Mouse (Mus musculus): ENCODE data around the gene Acsm3. TPM values are rescaled to one million over a fixed set of nuclear protein-coding genes. Genes with fewer than 3 reads are reported as not detected.

Gene Acsm3
- polyA plus RNA-seq, 1 experiment from 2014 or later: 0.93 TPM

DNA sequence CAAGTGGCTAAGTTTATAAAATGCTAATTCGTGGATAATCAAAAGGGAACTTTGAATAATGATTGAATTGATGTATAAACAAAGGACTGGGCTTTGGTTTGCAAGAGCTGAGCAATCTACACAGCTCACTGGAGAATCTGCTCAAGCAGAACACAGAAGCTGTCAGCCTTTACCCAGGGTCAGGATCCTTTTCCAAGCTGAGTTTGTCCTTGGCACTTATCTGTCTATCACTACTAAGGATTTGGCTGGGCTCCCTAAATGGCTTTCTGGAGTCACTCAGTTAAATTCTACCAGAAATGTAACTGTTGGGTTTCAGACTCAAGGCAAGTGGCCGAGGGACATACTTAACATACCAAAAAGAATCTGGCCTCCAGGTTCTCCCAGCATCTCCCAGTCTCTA, 10.8 kb upstream of the Acsm3 start:
- Histone ChIP-seq H3K4me1 (replicated peaks) (no peaks in the 10 kb centered on the region), H3K9ac (no peak overlapping the region), H3K9me3 (replicated peaks) (no peaks in the 10 kb centered on the region), H3K4me2 (no peak overlapping the region), H3K27ac (no peak overlapping the region), H3K27me3 (no peaks in the 10 kb centered on the region), H3K36me3 (no peaks in the 10 kb centered on the region), H3K4me3 (replicated peaks) (no peak overlapping the region)
- no peak for DNase-seq
- 41% methylated on average over 2 of the region's 2 CpGs for WGBS (ENCODE audit: insufficient replicate concordance)
- ATAC-seq (ENCODE audit: low read depth): no peak

- 66% methylated on average over 1 of the region's 1 CpGs for WGBS (ENCODE audit: insufficient replicate concordance)
- H3K36me3 ChIP-seq: no peaks in the 10 kb centered on the region
- no peak for ATAC-seq (ENCODE audit: low read depth)
These were observed 7.0 kb upstream of the Acsm3 start for GRCm38 (mm10) chr7:119753696-119754095.

GRCm38 (mm10) chr7:119762166-119762697, 1.5 kb downstream of the Acsm3 start:
- no peaks in the 10 kb centered on the region for H3K9me3 ChIP-seq (replicated peaks)
- WGBS (ENCODE audit: insufficient replicate concordance): 45% methylated on average over 4 of the region's 4 CpGs
- H3K4me1 ChIP-seq (replicated peaks): no peaks in the 10 kb centered on the region
- no peak overlapping the region for H3K4me2 ChIP-seq
- no peak overlapping the region for H3K9ac ChIP-seq
- DNase-seq: no peak
- no peaks in the 10 kb centered on the region for H3K36me3 ChIP-seq
- ATAC-seq (ENCODE audit: low read depth): no peak
- H3K27me3 ChIP-seq: no peaks in the 10 kb centered on the region
- H3K27ac ChIP-seq: no peak overlapping the region; the same call in 1 of the 2 replicates
- H3K4me3 ChIP-seq (replicated peaks): no peak overlapping the region

More at GRCm38 (mm10) chr7:119753696-119754095, 7.0 kb upstream of the Acsm3 start:
- Histone ChIP-seq H3K27ac (no peak overlapping the region), H3K9me3 (replicated peaks) (no peaks in the 10 kb centered on the region), H3K4me2 (no peak overlapping the region), H3K4me3 (replicated peaks) (no peak overlapping the region), H3K27me3 (no peaks in the 10 kb centered on the region), H3K4me1 (replicated peaks) (no peaks in the 10 kb centered on the region), H3K9ac (no peak overlapping the region)
- no peak for DNase-seq

- no peaks in the 10 kb centered on the region for H3K4me1 ChIP-seq (replicated peaks)
- no peak overlapping the region for H3K4me3 ChIP-seq (replicated peaks)
- H3K27me3 ChIP-seq: no peaks in the 10 kb centered on the region
- no peak overlapping the region for H3K9ac ChIP-seq
- H3K36me3 ChIP-seq: no peaks in the 10 kb centered on the region
- no peak overlapping the region for H3K4me2 ChIP-seq
- ATAC-seq (ENCODE audit: low read depth) (no peak), DNase-seq (no peak)
- H3K9me3 ChIP-seq (replicated peaks): no peaks in the 10 kb centered on the region
- no peak overlapping the region for H3K27ac ChIP-seq
- 78% methylated on average over 3 of the region's 3 CpGs for WGBS (ENCODE audit: insufficient replicate concordance)
These were observed 3.7 kb downstream of the Acsm3 start for GRCm38 (mm10) chr7:119764377-119764776.

DNA sequence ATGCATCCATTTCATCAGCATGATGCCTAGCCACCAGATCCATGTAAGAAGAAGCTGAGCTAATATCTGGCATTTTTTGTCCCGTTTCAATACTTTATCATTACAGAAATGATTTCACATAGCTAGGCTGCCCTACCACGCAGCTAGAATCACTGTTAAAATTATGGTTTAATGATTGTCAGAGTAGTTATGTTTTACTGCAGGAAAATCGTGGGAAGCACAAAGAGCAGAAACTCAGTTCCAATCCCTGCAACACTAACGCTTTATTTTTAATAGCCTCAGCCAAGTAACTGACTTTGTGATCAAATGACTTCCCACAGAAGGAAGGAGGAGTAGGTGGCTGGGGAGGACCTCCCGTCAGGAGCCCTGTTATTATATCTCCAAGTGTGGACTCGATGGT, 6.3 kb downstream of the Acsm3 start:
- WGBS (ENCODE audit: insufficient replicate concordance): 60% methylated on average over 6 of the region's 6 CpGs
- DNase-seq (no peak), ATAC-seq (ENCODE audit: low read depth) (no peak)
- H3K4me1 ChIP-seq (replicated peaks): 0 out of 2 replicates have a peak, but pooled peaks cover 9% of the 10 kb centered on the region
- H3K9me3 ChIP-seq (replicated peaks): no peaks in the 10 kb centered on the region
- H3K27me3 ChIP-seq: no peaks in the 10 kb centered on the region
- no peak overlapping the region for H3K27ac ChIP-seq
- no peak overlapping the region for H3K4me2 ChIP-seq
- H3K36me3 ChIP-seq: no peaks in the 10 kb centered on the region
- H3K9ac ChIP-seq: no peak overlapping the region
- H3K4me3 ChIP-seq (replicated peaks): no peak overlapping the region

DNA sequence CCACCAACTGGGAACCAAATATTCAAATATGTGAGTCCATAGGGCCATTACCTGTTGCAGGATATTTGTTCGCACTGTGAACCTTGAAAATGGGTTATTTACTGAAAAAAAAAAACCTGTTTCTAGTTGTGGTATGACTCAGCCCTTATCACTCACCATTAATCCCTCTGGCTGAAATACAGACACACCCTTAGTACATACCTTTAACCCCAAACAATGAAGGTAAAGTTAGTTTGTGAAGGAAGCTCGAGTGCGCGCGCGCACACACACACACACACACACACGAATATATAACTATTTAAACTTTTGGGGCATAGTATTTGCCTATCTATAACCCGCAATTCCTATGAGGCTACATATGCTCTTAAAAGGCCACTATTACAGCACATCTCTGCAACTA, 9.2 kb downstream of the Acsm3 start:
- no peak for DNase-seq
- H3K36me3 ChIP-seq: no peaks in the 10 kb centered on the region
- H3K9ac ChIP-seq: no peak overlapping the region
- no peaks in the 10 kb centered on the region for H3K27me3 ChIP-seq
- no peak overlapping the region for H3K4me2 ChIP-seq
- no peak overlapping the region for H3K27ac ChIP-seq
- H3K9me3 ChIP-seq (replicated peaks): no peaks in the 10 kb centered on the region
- no peak overlapping the region for H3K4me3 ChIP-seq (replicated peaks)
- ATAC-seq (ENCODE audit: low read depth): no peak
- 84% methylated on average over 8 of the region's 8 CpGs for WGBS (ENCODE audit: insufficient replicate concordance)
- 0 out of 2 replicates have a peak, but pooled peaks cover 9% of the 10 kb centered on the region for H3K4me1 ChIP-seq (replicated peaks)

DNA sequence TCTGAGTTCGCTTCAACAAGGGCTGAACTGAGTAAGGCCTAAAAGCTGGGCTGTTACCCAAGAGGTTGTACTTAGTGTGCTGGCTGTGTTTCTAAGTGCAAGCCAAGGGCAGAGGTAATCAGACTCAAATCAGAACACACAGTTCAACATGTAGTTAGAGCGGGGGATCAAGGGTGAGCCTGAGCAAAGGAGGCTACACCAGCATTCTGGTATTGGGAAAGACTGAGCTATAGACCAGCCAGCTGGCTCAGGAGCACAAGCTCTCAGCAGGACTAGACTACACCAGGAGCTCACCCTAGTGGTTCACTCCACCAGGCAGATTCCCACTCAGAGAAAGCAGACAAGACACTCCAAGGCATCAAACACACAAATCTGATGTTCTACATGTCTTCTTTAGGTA, 22.7 kb downstream of the Acsm3 start:
- DNase-seq: no peak

GRCm38 (mm10) chr7:119784908-119785307, 24.2 kb downstream of the Acsm3 start:
- WGBS (ENCODE audit: insufficient replicate concordance): 24% methylated on average over 5 of the region's 5 CpGs
- ATAC-seq (ENCODE audit: low read depth) (peak; percentile 99), DNase-seq (peak; percentile 64)
- Histone ChIP-seq H3K4me1 (replicated peaks) (peaks cover 30% of the 10 kb centered on the region), H3K9ac (peak overlapping the region; percentile 46; the same call in 1 of the 2 replicates), H3K9me3 (replicated peaks) (no peaks in the 10 kb centered on the region), H3K4me3 (replicated peaks) (no peak overlapping the region), H3K27me3 (no peaks in the 10 kb centered on the region), H3K36me3 (peaks cover 57% of the 10 kb centered on the region), H3K27ac (peak overlapping the region; percentile 80), H3K4me2 (peak overlapping the region; percentile 41)

More for the DNA sequence above, 22.7 kb downstream of the Acsm3 start:
- H3K9ac ChIP-seq: no peak overlapping the region
- no peak overlapping the region for H3K4me3 ChIP-seq (replicated peaks)
- H3K27ac ChIP-seq: no peak overlapping the region
- H3K4me2 ChIP-seq: no peak overlapping the region
- peaks cover 43% of the 10 kb centered on the region for H3K36me3 ChIP-seq
- 89% methylated on average over 2 of the region's 2 CpGs for WGBS (ENCODE audit: insufficient replicate concordance)
- H3K27me3 ChIP-seq: no peaks in the 10 kb centered on the region
- H3K4me1 ChIP-seq (replicated peaks): peaks cover 30% of the 10 kb centered on the region
- no peak for ATAC-seq (ENCODE audit: low read depth)
- no peaks in the 10 kb centered on the region for H3K9me3 ChIP-seq (replicated peaks)

DNA sequence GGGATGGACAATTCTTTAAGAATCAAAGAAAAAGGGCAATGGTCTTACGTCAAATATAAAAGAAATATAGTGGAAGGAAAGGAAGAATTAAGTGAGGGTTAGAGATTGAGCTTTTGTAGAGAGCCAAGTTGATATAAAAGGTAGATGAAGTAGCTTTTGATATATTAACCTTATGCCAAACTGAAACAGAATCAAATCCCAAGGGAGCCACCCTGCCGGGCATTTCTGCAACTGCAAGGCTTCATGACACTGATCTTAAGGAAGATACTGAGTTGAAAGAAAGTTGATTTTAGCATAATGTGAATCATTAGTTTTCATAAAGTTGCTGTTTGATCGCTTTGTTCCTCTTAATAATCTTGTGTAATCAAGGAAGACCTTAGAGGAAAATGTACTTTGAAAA, 28.3 kb downstream of the Acsm3 start:
- H3K4me2 ChIP-seq: no peak overlapping the region
- H3K27ac ChIP-seq: no peak overlapping the region
- peaks cover 35% of the 10 kb centered on the region for H3K4me1 ChIP-seq (replicated peaks)
- ATAC-seq (ENCODE audit: low read depth) (no peak), DNase-seq (no peak)
- H3K4me3 ChIP-seq (replicated peaks): no peak overlapping the region
- WGBS (ENCODE audit: insufficient replicate concordance): 86% methylated on average over 3 of the region's 3 CpGs
- no peaks in the 10 kb centered on the region for H3K27me3 ChIP-seq
- H3K9me3 ChIP-seq (replicated peaks): no peaks in the 10 kb centered on the region
- peaks cover 60% of the 10 kb centered on the region for H3K36me3 ChIP-seq
- no peak overlapping the region for H3K9ac ChIP-seq

- under 1% methylated on average over 53 of the region's 53 CpGs for WGBS (ENCODE audit: insufficient replicate concordance)
- peak within 1 kb of the TSS; percentile 89 for H3K9ac ChIP-seq
- ATAC-seq (ENCODE audit: low read depth): peak; percentile 98
These were observed 33.0 kb downstream of the Acsm3 start, which contains the start of the genes Rexo5 and Eri2 for GRCm38 (mm10) chr7:119793586-119794250. Rexo5 (plus strand) TSS chr7:119794006. Eri2 (minus strand) TSS chr7:119794058.

DNA sequence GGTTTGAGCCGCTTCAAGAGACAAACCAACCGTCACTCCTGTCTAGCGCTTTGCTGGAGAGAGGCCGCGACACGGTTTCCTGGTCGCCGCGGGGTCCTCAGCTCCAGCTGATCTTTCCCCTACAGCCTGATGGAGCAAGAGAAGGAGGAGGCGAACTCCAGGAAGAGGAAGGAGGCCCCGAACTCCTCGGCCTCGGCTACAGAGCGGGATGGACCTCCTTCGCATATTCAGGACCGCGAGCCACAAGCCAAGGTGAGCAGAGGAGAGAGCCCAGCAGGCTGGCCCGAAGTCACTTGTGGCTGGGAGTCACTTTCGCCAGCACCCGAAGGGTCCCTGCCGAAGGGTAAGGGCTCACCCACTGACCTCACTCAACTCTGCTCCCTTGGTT, 33.5 kb downstream of the Acsm3 start:
- H3K9ac ChIP-seq: peak overlapping the region; percentile 89
- peaks cover 21% of the 10 kb centered on the region for H3K4me1 ChIP-seq (replicated peaks)
- peak overlapping the region; percentile 90 for H3K4me2 ChIP-seq
- H3K27ac ChIP-seq: peak overlapping the region; percentile 82
- ATAC-seq (ENCODE audit: low read depth) (peak; percentile 66), DNase-seq (no peak)
- no peaks in the 10 kb centered on the region for H3K27me3 ChIP-seq
- H3K9me3 ChIP-seq (replicated peaks): no peaks in the 10 kb centered on the region
- H3K4me3 ChIP-seq (replicated peaks): peak overlapping the region; percentile 83
- WGBS (ENCODE audit: insufficient replicate concordance): under 1% methylated on average over 21 of the region's 21 CpGs
- H3K36me3 ChIP-seq: peaks cover 23% of the 10 kb centered on the region

More at GRCm38 (mm10) chr7:119793586-119794250, 33.0 kb downstream of the Acsm3 start, which contains the start of the genes Rexo5 and Eri2:
- H3K36me3 ChIP-seq: peaks cover 28% of the 10 kb centered on the region
- peak; percentile 84 for DNase-seq
- H3K4me1 ChIP-seq (replicated peaks): peaks cover 21% of the 10 kb centered on the region
- peak within 1 kb of the TSS; percentile 90 for H3K4me2 ChIP-seq
- H3K27me3 ChIP-seq: no peaks in the 10 kb centered on the region
- peak within 1 kb of the TSS; percentile 82 for H3K27ac ChIP-seq
- H3K9me3 ChIP-seq (replicated peaks): no peaks in the 10 kb centered on the region
- H3K4me3 ChIP-seq (replicated peaks): peak within 1 kb of the TSS; percentile 83

DNA sequence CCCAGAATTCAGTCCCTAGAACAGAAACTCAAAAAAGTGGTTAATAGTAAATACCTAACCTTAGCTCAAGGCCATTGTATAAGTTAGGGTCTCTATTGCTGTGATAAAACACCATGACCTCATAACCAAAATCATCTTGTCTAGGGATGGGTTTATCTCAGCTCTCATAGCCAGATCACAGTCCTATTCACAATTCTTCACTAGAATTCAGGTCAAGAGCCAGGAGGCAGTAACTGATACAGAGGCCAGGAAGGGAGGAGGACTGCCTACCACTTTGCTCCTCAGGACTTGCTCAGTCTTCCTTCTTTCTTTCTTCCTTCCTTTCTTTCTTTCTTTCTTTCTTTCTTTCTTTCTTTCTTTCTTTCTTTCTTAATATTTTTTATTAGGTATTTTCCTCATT, 34.6 kb downstream of the Acsm3 start:
- H3K4me1 ChIP-seq (replicated peaks): peaks cover 21% of the 10 kb centered on the region
- ATAC-seq (ENCODE audit: low read depth) (peak; percentile 59), DNase-seq (no peak)
- H3K27me3 ChIP-seq: no peaks in the 10 kb centered on the region
- H3K9me3 ChIP-seq (replicated peaks): no peaks in the 10 kb centered on the region
- H3K36me3 ChIP-seq: peaks cover 15% of the 10 kb centered on the region
- peak overlapping the region; percentile 44 for H3K4me3 ChIP-seq (replicated peaks)
- H3K27ac ChIP-seq: peak overlapping the region; percentile 3; the same call in 1 of the 2 replicates
- peak overlapping the region; percentile 33 for H3K9ac ChIP-seq
- H3K4me2 ChIP-seq: peak overlapping the region; percentile 56

Data from liver, embryonic 13.5 days (tissue).